Mouse (Mus musculus): ENCODE data around the gene Syde2.
"Not testable (repeated sequence)": the region's sequence is repeated elsewhere in the genome, so short reads cannot be mapped to it uniquely, and the experiment has no call there.

The Syde2 gene

GRCm38 (mm10) chr3:145987268-145987969 lies at the start of gene Syde2:
Syde2 (plus strand) TSS chr3:145987870.
- peak; percentile 81 for DNase-seq

GRCm38 (mm10) chr3:145938405-145939349 lies 49.0 kb upstream of the Syde2 start:
- peak; percentile 27 for DNase-seq

- peak; percentile 46 for DNase-seq
Observed at GRCm38 (mm10) chr3:145939402-145939801, 48.3 kb upstream of the Syde2 start.

GRCm38 (mm10) chr3:145939971-145940370 lies 47.7 kb upstream of the Syde2 start:
- DNase-seq, result no peak

- DNase-seq, result peak; percentile 77
Observed at GRCm38 (mm10) chr3:145941971-145942370, 45.7 kb upstream of the Syde2 start.

GRCm38 (mm10) chr3:145944348-145944747 lies 43.3 kb upstream of the Syde2 start:
- DNase-seq, result no peak

- DNase-seq, result no peak
Observed at GRCm38 (mm10) chr3:145945904-145946303, 41.8 kb upstream of the Syde2 start.

- DNase-seq, result no peak
Observed at GRCm38 (mm10) chr3:145946654-145947053, 41.0 kb upstream of the Syde2 start.

GRCm38 (mm10) chr3:145947539-145948204 lies 40.0 kb upstream of the Syde2 start:
- DNase-seq, result no peak

GRCm38 (mm10) chr3:145950034-145950814 lies 37.4 kb upstream of the Syde2 start:
- DNase-seq, result peak; percentile 56

- DNase-seq, result no peak
Observed at GRCm38 (mm10) chr3:145950815-145951130, 36.9 kb upstream of the Syde2 start.

- DNase-seq, result no peak
Observed at GRCm38 (mm10) chr3:145951287-145952165, 36.1 kb upstream of the Syde2 start.

- DNase-seq, result no peak
Observed at GRCm38 (mm10) chr3:145952945-145953344, 34.7 kb upstream of the Syde2 start.

GRCm38 (mm10) chr3:145953411-145953810 lies 34.3 kb upstream of the Syde2 start:
- no peak for DNase-seq

GRCm38 (mm10) chr3:145959824-145960223 lies 27.8 kb upstream of the Syde2 start:
- DNase-seq, result no peak

- no peak for DNase-seq
Observed at GRCm38 (mm10) chr3:145962411-145962810, 25.3 kb upstream of the Syde2 start.

- no peak for DNase-seq
Observed at GRCm38 (mm10) chr3:145963101-145964017, 24.3 kb upstream of the Syde2 start.

GRCm38 (mm10) chr3:145964018-145964387 lies 23.7 kb upstream of the Syde2 start:
- DNase-seq, result peak; percentile 39

- peak; percentile 61 for DNase-seq
Observed at GRCm38 (mm10) chr3:145964473-145964872, 23.2 kb upstream of the Syde2 start.

- DNase-seq, result not testable (repeated sequence)
Observed at GRCm38 (mm10) chr3:145965583-145965982, 22.1 kb upstream of the Syde2 start.
